Mouse (Mus musculus) spleen, adult 2 months (tissue): ENCODE data around the gene Gaa. TPM values are rescaled to one million over a fixed set of nuclear protein-coding genes. Genes with fewer than 3 reads are reported as not detected.

Experiments used
- DNase-seq, 2 experiments: peaks; one replicate each; pipeline versions ENCODE4 v3.0.0 to v3.0.0-alpha.2; 2012 to 2021; ENCODE audit warnings: low spot score in 2 of 2, low read depth in 1 of 2
- H3K27ac ChIP-seq: fragments of 200-500 bp; 2 replicates; pipeline ENCODE4 v1.5.1; 2012; ENCODE audit warnings: low read length, inconsistent platforms; ENCODE audit not compliant: insufficient read depth
- H3K27me3 ChIP-seq: fragments of 200-500 bp; 2 replicates; pipeline ENCODE4 v1.6.1; 2012; ENCODE audit warnings: mild to moderate bottlenecking, moderate library complexity, low read length, inconsistent platforms; ENCODE audit not compliant: control insufficient read depth, insufficient read depth
- H3K36me3 ChIP-seq: fragments of 200-500 bp; 2 replicates; pipeline ENCODE4 v1.6.1; 2012; ENCODE audit warnings: mild to moderate bottlenecking, low read length, inconsistent platforms; ENCODE audit not compliant: control insufficient read depth, insufficient read depth
- H3K4me1 ChIP-seq: fragments of 200-500 bp; 2 replicates; pipeline ENCODE4 v1.6.1; 2011; ENCODE audit warnings: inconsistent platforms; ENCODE audit not compliant: control insufficient read depth, insufficient read depth, insufficient read length
- H3K4me3 ChIP-seq: fragments of 200-500 bp; 2 replicates; pipeline ENCODE4 v1.5.1; 2011; ENCODE audit warnings: mild to moderate bottlenecking, inconsistent platforms; ENCODE audit not compliant: insufficient read depth, insufficient read length; ENCODE audit errors: extremely low read depth
- CTCF ChIP-seq: fragments of 200-500 bp; IDR thresholded peaks from 2 replicates; pipeline ENCODE4 v1.5.1; 2011; ENCODE audit warnings: mild to moderate bottlenecking, inconsistent platforms; ENCODE audit not compliant: insufficient read depth, insufficient read length, insufficient replicate concordance; ENCODE audit errors: extremely low read depth
- POLR2A ChIP-seq: fragments of 200-500 bp; IDR thresholded peaks from 2 replicates; pipeline ENCODE4 v1.6.1; 2011; ENCODE audit warnings: low read depth, low read length, inconsistent platforms
- WGBS: fragments of 180-500 bp; shearing (Covaris S2); methylation state at CpG from one replicate; pipeline ENCODE4 v1.1.7; 2018; 5-methylcytosine and 5-hydroxymethylcytosine counted together
- polyA plus RNA-seq: library from polyadenylated mRNA; depleted of rRNA; stranded (reverse); fragments of >200 nt; gene quantifications from 2 replicates; pipeline ENCODE4 v1.2.3, GENCODE M21; 2012; rRNA removed

Gene Gaa
- polyA plus RNA-seq, 1 experiment: 68.2 TPM

DNA sequence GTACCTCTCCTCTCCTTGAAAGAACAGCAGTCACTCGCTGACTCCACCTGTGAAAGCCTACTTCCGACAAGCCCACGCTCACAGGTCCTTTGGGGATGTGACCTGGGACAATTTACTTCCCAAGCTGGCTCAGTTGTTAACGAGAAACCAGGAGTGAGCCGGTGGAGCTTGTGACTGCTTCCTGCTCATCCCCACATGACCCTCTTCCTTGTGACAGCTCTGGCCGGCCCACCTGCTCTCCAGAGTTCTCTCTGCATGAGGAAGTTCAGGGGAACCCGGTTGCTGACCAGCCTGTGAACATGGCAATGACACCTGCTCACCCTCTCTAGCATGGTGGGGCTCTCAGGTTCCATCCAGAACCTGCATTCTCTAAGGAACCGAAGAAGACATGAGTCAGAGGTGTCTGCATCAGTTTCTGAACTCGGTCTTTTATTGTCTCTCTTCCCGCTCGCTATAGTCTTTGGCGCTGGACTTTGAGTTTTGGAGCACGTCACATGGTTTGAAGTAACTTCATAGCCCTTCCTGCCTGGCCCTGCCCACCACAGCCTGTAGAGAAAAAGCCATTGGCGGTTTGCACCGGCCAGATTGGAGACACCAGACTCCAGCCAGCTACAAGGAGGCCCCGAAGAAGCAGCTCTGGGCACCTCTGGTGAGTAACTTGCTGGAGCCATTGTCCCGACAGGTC, 46.7 kb downstream of the Gaa start:
- DNase-seq: no peak
- H3K36me3 ChIP-seq: no peaks in the 10 kb centered on the region
- no peak overlapping the region for H3K27ac ChIP-seq
- 65% methylated on average over 17 of the region's 17 CpGs for WGBS
- no peak overlapping the region for H3K4me3 ChIP-seq
- H3K4me1 ChIP-seq: no peaks in the 10 kb centered on the region
- TF ChIP-seq POLR2A: no peak
- no peak for TF ChIP-seq CTCF
- peaks cover 2% of the 10 kb centered on the region; the same call in 1 of the 2 replicates for H3K27me3 ChIP-seq

GRCm38 (mm10) chr11:119316720-119317119, 49.0 kb downstream of the Gaa start:
- Histone ChIP-seq H3K4me1 (no peaks in the 10 kb centered on the region), H3K4me3 (no peak overlapping the region), H3K27me3 (peaks cover 2% of the 10 kb centered on the region; the same call in 1 of the 2 replicates), H3K27ac (no peak overlapping the region), H3K36me3 (no peaks in the 10 kb centered on the region)
- 89% methylated on average over 4 of the region's 4 CpGs for WGBS
- TF ChIP-seq POLR2A: no peak
- TF ChIP-seq CTCF: no peak
- no peak for DNase-seq

DNA sequence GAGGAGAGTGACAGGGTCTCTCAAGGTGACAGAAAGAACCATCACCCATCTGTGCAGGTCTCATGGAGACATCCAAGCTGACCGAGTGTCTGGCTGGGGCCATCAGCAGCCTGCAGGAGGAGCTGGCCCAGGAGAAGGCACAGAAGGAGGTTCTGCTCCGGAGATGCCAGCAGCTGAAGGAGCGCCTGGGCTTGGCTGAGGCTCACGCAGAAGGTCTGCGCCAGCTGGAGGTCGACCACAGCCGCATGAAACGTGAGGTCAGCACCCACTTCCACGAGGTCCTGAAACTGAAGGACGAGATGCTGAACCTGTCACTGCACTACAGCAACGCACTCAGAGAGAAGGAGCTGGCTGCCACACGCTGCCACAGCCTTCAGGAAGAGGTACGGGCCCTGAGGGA, 54.8 kb downstream of the Gaa start:
- no peak for TF ChIP-seq POLR2A
- TF ChIP-seq CTCF: no peak
- no peaks in the 10 kb centered on the region for H3K4me1 ChIP-seq
- H3K27ac ChIP-seq: no peak overlapping the region
- 52% methylated on average over 13 of the region's 13 CpGs for WGBS
- no peaks in the 10 kb centered on the region for H3K27me3 ChIP-seq
- no peaks in the 10 kb centered on the region for H3K36me3 ChIP-seq
- no peak overlapping the region for H3K4me3 ChIP-seq
- no peak for DNase-seq

- no peak overlapping the region for H3K27ac ChIP-seq
- no peak for DNase-seq
- no peak overlapping the region for H3K4me3 ChIP-seq
- H3K4me1 ChIP-seq: no peaks in the 10 kb centered on the region
- 92% methylated on average over 1 of the region's 1 CpGs for WGBS
- H3K36me3 ChIP-seq: no peaks in the 10 kb centered on the region
- TF ChIP-seq CTCF (no peak), POLR2A (no peak)
- H3K27me3 ChIP-seq: no peaks in the 10 kb centered on the region
These were observed 57.4 kb downstream of the Gaa start for GRCm38 (mm10) chr11:119325068-119325467.

DNA sequence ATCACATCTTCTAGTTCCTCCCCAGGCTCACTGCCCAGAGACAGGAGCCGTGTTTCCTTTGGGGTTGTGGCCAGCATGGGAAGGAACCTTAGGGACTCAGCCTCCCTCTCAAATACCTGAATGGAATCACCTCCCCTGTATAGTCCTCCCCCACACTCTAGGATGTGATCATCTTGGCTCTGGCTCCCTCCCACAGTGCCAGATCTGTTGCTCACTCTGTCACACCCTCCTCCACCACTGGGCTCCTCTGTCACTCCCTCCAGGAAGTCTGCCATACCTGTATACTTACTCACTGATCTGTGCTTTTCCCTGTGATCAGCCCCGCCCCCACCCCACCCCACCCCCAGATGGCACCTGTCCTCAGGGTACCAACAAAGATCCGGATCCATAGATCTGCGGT, 62.9 kb downstream of the Gaa start:
- Histone ChIP-seq H3K27ac (no peak overlapping the region), H3K4me1 (no peaks in the 10 kb centered on the region), H3K36me3 (no peaks in the 10 kb centered on the region), H3K4me3 (no peak overlapping the region), H3K27me3 (no peaks in the 10 kb centered on the region)
- TF ChIP-seq POLR2A (no peak), CTCF (no peak)
- no peak for DNase-seq
- 80% methylated on average over 4 of the region's 4 CpGs for WGBS

DNA sequence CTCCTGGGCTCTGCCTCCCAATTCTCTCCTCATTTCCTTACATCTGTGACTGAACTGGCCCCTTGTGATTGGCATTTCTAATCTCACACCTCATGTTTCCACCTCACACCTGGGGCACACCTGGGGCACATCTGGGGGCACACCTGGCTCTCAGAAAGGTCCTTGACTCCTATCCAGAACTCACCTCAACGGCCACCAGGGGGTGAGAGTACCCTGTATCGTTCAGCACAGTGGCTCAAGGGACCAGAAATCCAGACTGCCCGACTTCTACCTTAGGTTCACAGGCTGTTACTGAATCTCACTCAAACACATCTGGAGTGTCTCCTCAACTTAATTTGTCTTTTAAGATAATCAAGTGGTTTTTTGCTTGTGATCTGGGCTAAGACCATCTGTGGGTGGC, 64.3 kb downstream of the Gaa start:
- no peak overlapping the region for H3K4me3 ChIP-seq
- TF ChIP-seq POLR2A (no peak), CTCF (peak; percentile 8; the same call in 1 of the 2 replicates)
- no peaks in the 10 kb centered on the region for H3K4me1 ChIP-seq
- no peaks in the 10 kb centered on the region for H3K27me3 ChIP-seq
- 15% methylated on average over 3 of the region's 3 CpGs for WGBS
- no peak overlapping the region for H3K27ac ChIP-seq
- DNase-seq: no peak
- no peaks in the 10 kb centered on the region for H3K36me3 ChIP-seq

Other genes with a start within 250 kb of the Gaa start
- gene Cbx2, start 244.9 kb upstream of the Gaa start, polyA plus RNA-seq: 1.8 and 2.1 TPM in 2 replicates
- gene Cbx8, start 226.9 kb upstream of the Gaa start, polyA plus RNA-seq: 4.5 and 5.6 TPM in 2 replicates
- gene Cbx4, start 181.7 kb upstream of the Gaa start, polyA plus RNA-seq: 17.2 and 23.5 TPM in 2 replicates
- 3.9 and 4.6 TPM in 2 replicates for gene Tbc1d16, start 39.4 kb upstream of the Gaa start, polyA plus RNA-seq
- gene Ccdc40, start 39.3 kb upstream of the Gaa start, polyA plus RNA-seq: 0.47 TPM in 2 replicates
- 73.4 and 97.6 TPM in 2 replicates for gene Eif4a3, start 32.2 kb downstream of the Gaa start, polyA plus RNA-seq
- gene Card14, start 39.9 kb downstream of the Gaa start, polyA plus RNA-seq: 0.02 and 0.05 TPM in 2 replicates
- gene Sgsh, start 87.6 kb downstream of the Gaa start, polyA plus RNA-seq: 43.1 and 61.5 TPM in 2 replicates
- gene Slc26a11, start 87.7 kb downstream of the Gaa start, polyA plus RNA-seq: 28.3 and 35.8 TPM in 2 replicates
- 27.4 and 29.1 TPM in 2 replicates for gene Rnf213, start 125.2 kb downstream of the Gaa start, polyA plus RNA-seq
- 15.7 and 20.6 TPM in 2 replicates for gene Endov, start 223.5 kb downstream of the Gaa start, polyA plus RNA-seq